Mouse (Mus musculus): ENCODE measurements around the gene Usp7.

Gene Usp7

GRCm38 (mm10) chr16:8724031-8724430, 68.1 kb downstream of the Usp7 start:
- DNase-seq (ENCODE audit: low spot score in 2 of 2) = no peak

- DNase-seq (ENCODE audit: low spot score in 2 of 2) = no peak
These were observed 71.7 kb downstream of the Usp7 start for GRCm38 (mm10) chr16:8720447-8720846.

GRCm38 (mm10) chr16:8717744-8718143, 74.4 kb downstream of the Usp7 start:
- DNase-seq (ENCODE audit: low spot score in 2 of 2) = no peak

GRCm38 (mm10) chr16:8716300-8716699, 75.8 kb downstream of the Usp7 start:
- no peak for DNase-seq (ENCODE audit: low spot score in 2 of 2)

GRCm38 (mm10) chr16:8715513-8716080, 76.5 kb downstream of the Usp7 start:
- DNase-seq (ENCODE audit: low spot score in 2 of 2) = no peak

- no peak for DNase-seq (ENCODE audit: low spot score in 2 of 2)
These were observed 77.3 kb downstream of the Usp7 start for GRCm38 (mm10) chr16:8714851-8715250.

GRCm38 (mm10) chr16:8711998-8712397, 80.1 kb downstream of the Usp7 start:
- DNase-seq (ENCODE audit: low spot score in 2 of 2) = no peak

GRCm38 (mm10) chr16:8700586-8700985, 91.5 kb downstream of the Usp7 start:
- no peak for DNase-seq (ENCODE audit: low spot score in 2 of 2)

- DNase-seq (ENCODE audit: low spot score in 2 of 2) = no peak
These were observed 92.6 kb downstream of the Usp7 start for GRCm38 (mm10) chr16:8699556-8699955.

GRCm38 (mm10) chr16:8691206-8691605, 100.9 kb downstream of the Usp7 start:
- no peak for DNase-seq (ENCODE audit: low spot score in 2 of 2)

- DNase-seq (ENCODE audit: low spot score in 2 of 2) = peak; percentile 76
These were observed 102.0 kb downstream of the Usp7 start for GRCm38 (mm10) chr16:8689979-8690656.

- DNase-seq (ENCODE audit: low spot score in 2 of 2) = no peak
These were observed 104.5 kb downstream of the Usp7 start for GRCm38 (mm10) chr16:8687559-8688112.

- no peak for DNase-seq (ENCODE audit: low spot score in 2 of 2)
These were observed 105.1 kb downstream of the Usp7 start for GRCm38 (mm10) chr16:8686871-8687535.

- peak; percentile 85 for DNase-seq (ENCODE audit: low spot score in 2 of 2)
These were observed 105.8 kb downstream of the Usp7 start for GRCm38 (mm10) chr16:8686121-8686870.

GRCm38 (mm10) chr16:8685087-8685486, 107.0 kb downstream of the Usp7 start:
- DNase-seq (ENCODE audit: low spot score in 2 of 2) = no peak

GRCm38 (mm10) chr16:8680470-8680869, 111.6 kb downstream of the Usp7 start, which contains the start of gene Gm5767:
Gene Gm5767, plus strand, starts transcription at chr16:8680770.
- no peak for DNase-seq (ENCODE audit: low spot score in 2 of 2)

GRCm38 (mm10) chr16:8679780-8680179, 112.3 kb downstream of the Usp7 start:
- no peak for DNase-seq (ENCODE audit: low spot score in 2 of 2)

GRCm38 (mm10) chr16:8678676-8679075, 113.4 kb downstream of the Usp7 start:
- no peak for DNase-seq (ENCODE audit: low spot score in 2 of 2)

GRCm38 (mm10) chr16:8678035-8678434, 114.1 kb downstream of the Usp7 start:
- no peak for DNase-seq (ENCODE audit: low spot score in 2 of 2)

GRCm38 (mm10) chr16:8676800-8677199, 115.3 kb downstream of the Usp7 start:
- peak in 1 of 2 experiments; percentile 59 for DNase-seq (ENCODE audit: low spot score in 2 of 2)

GRCm38 (mm10) chr16:8676228-8676627, 115.9 kb downstream of the Usp7 start:
- DNase-seq (ENCODE audit: low spot score in 2 of 2) = no peak

GRCm38 (mm10) chr16:8675559-8675958, 116.5 kb downstream of the Usp7 start:
- DNase-seq (ENCODE audit: low spot score in 2 of 2) = no peak
